Mouse (Mus musculus) liver, postnatal 0 days (tissue): ENCODE results near the gene E130114P18Rik. TPM values are rescaled to one million over a fixed set of nuclear protein-coding genes. Genes with fewer than 3 reads are reported as not detected.

Experiments
- ATAC-seq: fragments of 200-750 bp; cut with Nextera tagmentation; 2 replicates; pipeline ENCODE4 v1.8.0; 2017; ENCODE audit warnings: mild to moderate bottlenecking, moderate library complexity
- DNase-seq: peaks from one replicate; pipeline ENCODE4 v3.0.0-alpha.2; 2016
- H3K27ac ChIP-seq: fragments of 300-500 bp; sonication (generic); 2 replicates; pipeline ENCODE4 v1.5.1; 2014; ENCODE audit warnings: antibody characterized with exemption, moderate library complexity, mild to moderate bottlenecking, low read depth
- H3K27me3 ChIP-seq: fragments of 300-500 bp; sonication (generic); 2 replicates; pipeline ENCODE4 v1.6.1; 2014; ENCODE audit warnings: low read length, control low read depth, mixed read lengths; ENCODE audit not compliant: insufficient read depth
- H3K36me3 ChIP-seq: fragments of 300-500 bp; sonication (generic); replicated peaks from 2 replicates; pipeline ENCODE4 v1.6.1; 2014; ENCODE audit warnings: mild to moderate bottlenecking, control low read depth, low read length, moderate library complexity, mixed read lengths; ENCODE audit not compliant: insufficient read depth
- H3K4me1 ChIP-seq: fragments of 300-500 bp; sonication (generic); 2 replicates; pipeline ENCODE4 v1.6.1; 2014; ENCODE audit warnings: antibody characterized with exemption, mild to moderate bottlenecking, control low read depth; ENCODE audit not compliant: insufficient read depth
- H3K4me2 ChIP-seq: fragments of 300-500 bp; sonication (generic); 2 replicates; pipeline ENCODE4 v1.6.1; 2014; ENCODE audit warnings: low read depth, mild to moderate bottlenecking, low read length, moderate library complexity, mixed read lengths
- H3K4me3 ChIP-seq: fragments of 300-500 bp; sonication (generic); 2 replicates; pipeline ENCODE4 v1.5.1; 2014; ENCODE audit warnings: low read depth, low read length
- H3K9ac ChIP-seq: fragments of 300-500 bp; sonication (generic); replicated peaks from 2 replicates; pipeline ENCODE4 v1.6.1; 2014; ENCODE audit warnings: mild to moderate bottlenecking, moderate library complexity
- H3K9me3 ChIP-seq: fragments of 300-500 bp; sonication (generic); 2 replicates; pipeline ENCODE4 v1.6.1; 2016; ENCODE audit warnings: mild to moderate bottlenecking, control low read depth, low read length, mixed read lengths
- CTCF ChIP-seq: sonication (generic); IDR thresholded peaks from 2 replicates; pipeline ENCODE4 v1.5.1; 2016; ENCODE audit warnings: antibody characterized with exemption, low read depth
- EP300 ChIP-seq: IDR thresholded peaks from 2 replicates; pipeline ENCODE4 v1.6.1; 2016; ENCODE audit warnings: antibody characterized with exemption, low read depth, mild to moderate bottlenecking
- WGBS: fragments of 180-500 bp; shearing (Covaris S2); extraction: QIAGEN DNeasy Blood & Tissue Kit; methylation state at CpG from one replicate; pipeline ENCODE4 v1.1.7; 2014; ENCODE audit not compliant: insufficient replicate concordance; 5-methylcytosine and 5-hydroxymethylcytosine counted together
- polyA plus RNA-seq: library from polyadenylated mRNA; unstranded; fragments of >200 nt; fragmentation: Nextera tagmentation; extraction: Ambion mirVana; gene quantifications from 2 replicates; pipeline ENCODE4 v1.2.1, GENCODE M21; 2015

Gene E130114P18Rik
- polyA plus RNA-seq, 1 experiment from 2014 or later, result not detected

DNA sequence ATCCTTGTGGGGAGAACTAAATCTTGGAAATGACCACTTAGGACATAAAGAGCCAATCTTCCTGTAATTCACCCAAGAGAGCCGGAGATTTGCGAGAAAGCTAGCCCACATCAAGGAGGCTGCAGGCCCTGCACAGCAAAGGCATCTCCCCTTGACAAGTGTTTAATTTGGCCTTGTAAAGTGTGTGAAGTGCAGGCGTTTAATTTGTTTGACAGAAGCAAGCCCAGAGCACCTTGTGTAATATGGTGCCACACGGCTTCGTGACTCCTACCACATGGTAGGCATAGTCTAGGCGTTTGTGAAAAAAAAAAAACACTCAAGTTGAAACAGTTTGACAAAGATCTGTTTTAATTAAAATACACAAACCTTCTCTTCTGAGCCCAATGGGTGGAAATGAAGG is 47.9 kb downstream of the E130114P18Rik start:
- no peak overlapping the region for H3K27ac ChIP-seq
- no peaks in the 10 kb centered on the region for H3K36me3 ChIP-seq
- H3K4me3 ChIP-seq, result no peak overlapping the region
- H3K9ac ChIP-seq, result no peak overlapping the region
- ATAC-seq (no peak), DNase-seq (no peak)
- H3K27me3 ChIP-seq, result no peaks in the 10 kb centered on the region
- WGBS, result 80% methylated on average over 6 of the region's 6 CpGs
- H3K4me2 ChIP-seq, result no peak overlapping the region
- H3K4me1 ChIP-seq, result no peaks in the 10 kb centered on the region
- H3K9me3 ChIP-seq, result no peaks in the 10 kb centered on the region
- TF ChIP-seq CTCF (no peak), EP300 (no peak)

DNA sequence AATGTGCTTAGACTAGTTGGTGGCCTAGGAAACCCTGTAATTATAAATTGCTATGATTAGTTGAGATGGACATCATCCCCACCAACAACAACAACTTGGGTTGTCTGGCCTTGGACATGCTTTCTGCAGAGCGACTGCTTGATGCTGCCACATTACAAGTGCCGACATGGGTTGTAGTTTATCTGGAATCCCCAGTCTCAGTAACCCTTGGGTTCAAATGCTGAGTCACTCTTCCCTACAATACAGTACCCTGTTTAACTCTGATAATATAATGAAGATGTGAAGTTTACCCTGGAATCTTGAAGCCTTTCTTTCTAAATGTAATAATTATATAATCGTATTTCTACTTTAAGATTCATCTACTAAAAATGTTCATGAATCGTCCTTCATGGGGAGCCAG is 49.4 kb downstream of the E130114P18Rik start:
- Histone ChIP-seq H3K4me2 (no peak overlapping the region), H3K9ac (no peak overlapping the region), H3K27me3 (no peaks in the 10 kb centered on the region), H3K9me3 (no peaks in the 10 kb centered on the region), H3K4me3 (no peak overlapping the region), H3K4me1 (no peaks in the 10 kb centered on the region), H3K27ac (no peak overlapping the region), H3K36me3 (no peaks in the 10 kb centered on the region)
- TF ChIP-seq CTCF, result no peak
- TF ChIP-seq EP300, result peak; percentile 67
- 63% methylated on average over 4 of the region's 4 CpGs for WGBS
- DNase-seq, result no peak
- peak; percentile 48; the same call in 1 of the 2 replicates for ATAC-seq

DNA sequence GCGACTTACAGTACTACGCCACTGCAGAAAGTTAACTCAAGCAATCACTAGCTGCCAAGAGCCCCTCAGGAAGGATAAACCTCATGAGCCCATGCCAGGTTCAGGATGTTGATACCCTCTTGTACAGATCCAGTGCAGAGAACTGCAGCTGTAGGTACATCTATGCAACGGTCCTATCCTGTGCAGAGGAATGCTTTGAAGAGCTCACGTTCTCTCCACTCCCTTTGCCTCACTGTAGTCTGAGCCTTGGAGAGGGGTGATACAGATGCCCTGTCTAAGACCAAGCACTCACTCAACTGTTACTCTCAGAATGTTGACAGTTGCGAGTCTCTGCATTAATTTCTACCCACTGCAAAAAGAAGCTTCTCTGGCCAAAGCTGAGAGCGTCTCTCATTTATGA is 54.5 kb downstream of the E130114P18Rik start:
- Histone ChIP-seq H3K4me1 (no peaks in the 10 kb centered on the region), H3K4me3 (no peak overlapping the region), H3K27ac (no peak overlapping the region), H3K27me3 (no peaks in the 10 kb centered on the region), H3K9me3 (no peaks in the 10 kb centered on the region), H3K36me3 (no peaks in the 10 kb centered on the region), H3K4me2 (no peak overlapping the region), H3K9ac (no peak overlapping the region)
- TF ChIP-seq EP300 (no peak), CTCF (no peak)
- ATAC-seq (no peak), DNase-seq (no peak)
- WGBS, result 78% methylated on average over 6 of the region's 6 CpGs

DNA sequence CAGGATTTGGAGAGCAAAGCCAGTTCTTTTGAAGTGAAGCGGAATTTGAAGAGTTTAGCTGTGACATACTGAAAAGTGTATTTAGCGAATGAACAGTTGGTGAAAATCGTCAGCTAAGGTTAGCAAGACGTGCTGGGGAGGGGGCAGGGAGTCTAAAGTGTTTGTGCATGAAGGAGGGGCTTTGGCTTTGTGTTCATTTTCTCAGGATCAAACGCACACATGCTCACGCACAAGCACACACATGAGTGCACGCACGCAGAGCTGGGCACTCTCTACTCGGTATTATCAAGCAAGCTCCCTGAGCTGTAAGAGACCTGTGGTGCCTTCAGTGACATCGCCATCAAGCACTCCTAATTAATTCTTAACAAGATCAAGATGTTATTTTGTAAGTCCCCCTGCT is 55.2 kb downstream of the E130114P18Rik start:
- DNase-seq, result no peak
- no peak overlapping the region for H3K27ac ChIP-seq
- no peak overlapping the region for H3K4me3 ChIP-seq
- no peak overlapping the region for H3K4me2 ChIP-seq
- H3K9me3 ChIP-seq, result no peaks in the 10 kb centered on the region
- H3K27me3 ChIP-seq, result no peaks in the 10 kb centered on the region
- H3K9ac ChIP-seq, result no peak overlapping the region
- WGBS, result 73% methylated on average over 10 of the region's 10 CpGs
- ATAC-seq, result no peak
- no peaks in the 10 kb centered on the region for H3K4me1 ChIP-seq
- TF ChIP-seq EP300 (no peak), CTCF (no peak)
- no peaks in the 10 kb centered on the region for H3K36me3 ChIP-seq

DNA sequence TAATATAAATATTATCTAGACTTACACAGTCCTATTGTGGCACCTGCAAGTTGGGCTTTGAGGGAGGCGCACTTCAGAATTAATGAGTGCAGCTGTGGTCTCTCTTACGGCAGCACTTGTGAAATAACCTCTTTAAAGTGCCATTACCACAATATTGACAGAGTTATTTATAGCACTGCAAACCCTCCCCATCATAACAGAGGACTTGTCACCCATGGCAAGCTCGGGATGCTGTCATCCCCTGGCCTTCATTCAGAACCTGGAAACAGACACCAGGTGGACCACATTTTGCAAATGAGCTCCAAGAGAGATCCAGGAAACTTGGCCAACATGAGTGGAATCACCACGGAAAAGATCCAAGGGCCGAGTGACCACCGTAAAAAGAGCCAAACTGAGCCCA is 63.3 kb downstream of the E130114P18Rik start:
- no peaks in the 10 kb centered on the region for H3K9me3 ChIP-seq
- DNase-seq, result no peak
- no peak overlapping the region for H3K4me2 ChIP-seq
- no peak overlapping the region for H3K27ac ChIP-seq
- H3K27me3 ChIP-seq, result no peaks in the 10 kb centered on the region
- TF ChIP-seq CTCF (no peak), EP300 (no peak)
- H3K9ac ChIP-seq, result no peak overlapping the region
- H3K36me3 ChIP-seq, result no peaks in the 10 kb centered on the region
- 65% methylated on average over 6 of the region's 6 CpGs for whole genome bisulfite sequencing
- H3K4me3 ChIP-seq, result no peak overlapping the region
- no peak for ATAC-seq
- no peaks in the 10 kb centered on the region for H3K4me1 ChIP-seq

DNA sequence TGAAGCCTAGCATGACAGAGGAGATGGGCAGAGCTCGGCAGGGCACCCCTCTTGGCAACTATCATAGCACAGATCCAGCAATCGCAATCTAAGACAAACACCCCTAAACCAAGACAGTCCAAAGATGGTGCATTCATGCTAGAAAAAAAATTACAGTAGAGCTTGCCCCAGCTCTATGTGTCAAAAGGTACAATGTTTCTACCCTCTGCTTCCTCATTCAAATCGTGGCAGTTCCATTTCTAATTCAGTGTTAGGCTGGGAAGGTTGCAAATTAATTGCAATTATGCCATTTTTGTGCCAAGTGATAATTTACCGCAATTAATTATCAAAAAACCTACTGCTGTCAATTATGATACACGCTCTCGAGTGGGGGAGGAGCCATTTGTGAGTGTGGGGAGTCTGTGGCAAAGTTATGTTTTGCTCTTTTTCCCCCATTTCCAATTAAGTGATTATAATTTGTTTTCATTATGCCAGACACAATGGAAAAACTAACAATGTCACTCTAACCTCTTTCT is 63.7 kb downstream of the E130114P18Rik start:
- DNase-seq, result no peak
- Histone ChIP-seq H3K27ac (no peak overlapping the region), H3K4me2 (no peak overlapping the region), H3K4me1 (no peaks in the 10 kb centered on the region), H3K36me3 (no peaks in the 10 kb centered on the region), H3K9ac (no peak overlapping the region), H3K4me3 (no peak overlapping the region), H3K9me3 (no peaks in the 10 kb centered on the region), H3K27me3 (no peaks in the 10 kb centered on the region)
- ATAC-seq, result no peak
- WGBS, result 65% methylated on average over 6 of the region's 6 CpGs
- TF ChIP-seq EP300, result no peak
- no peak for TF ChIP-seq CTCF

DNA sequence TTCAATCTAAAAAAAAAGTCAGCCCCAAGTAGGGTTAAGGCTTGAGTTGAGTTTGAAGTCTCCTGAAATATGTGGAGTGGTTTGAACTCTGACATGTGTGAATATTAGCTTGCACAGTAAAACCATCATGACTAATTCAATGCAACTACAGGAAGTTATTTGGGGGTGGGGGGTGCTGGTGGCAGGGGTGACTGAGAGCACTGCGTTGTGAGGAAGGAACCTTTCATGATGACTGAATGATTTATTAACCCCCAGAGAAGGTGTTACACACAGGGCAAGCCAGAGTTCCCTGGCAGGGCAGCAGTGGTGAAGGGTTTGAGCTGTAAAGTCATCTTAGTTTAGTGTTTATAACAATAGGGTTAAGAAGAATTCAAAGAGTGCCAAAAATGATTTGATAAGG is 65.3 kb downstream of the E130114P18Rik start:
- no peak overlapping the region for H3K9ac ChIP-seq
- H3K4me2 ChIP-seq, result no peak overlapping the region
- no peaks in the 10 kb centered on the region for H3K4me1 ChIP-seq
- no peaks in the 10 kb centered on the region for H3K27me3 ChIP-seq
- 14% methylated on average over 1 of the region's 1 CpGs for WGBS
- H3K4me3 ChIP-seq, result no peak overlapping the region
- H3K27ac ChIP-seq, result no peak overlapping the region
- DNase-seq (no peak), ATAC-seq (no peak)
- no peaks in the 10 kb centered on the region for H3K9me3 ChIP-seq
- no peaks in the 10 kb centered on the region for H3K36me3 ChIP-seq
- TF ChIP-seq CTCF (no peak), EP300 (no peak)
